Mouse (Mus musculus): Measurements from ENCODE around the gene Cda. TPM values are rescaled to one million over a fixed set of nuclear protein-coding genes. Genes with fewer than 3 reads are reported as not detected.
A peak's percentile ranks its signal among the peaks of the same experiment; 100 is the strongest.

The Cda gene
- total RNA-seq, 2 experiments from 2014 or later, result 1.9 to 3.2 TPM

- H3K27ac ChIP-seq, result peak overlapping the region; percentile 91; the same call in 1 of the 2 replicates
- peak overlapping the region; percentile 78 for H3K4me3 ChIP-seq
- no peak for DNase-seq (ENCODE audit: low spot score in 2 of 2)
- no peak for TF ChIP-seq CTCF (conservative IDR thresholded peaks at IDR 0.05)
Observed at GRCm38 (mm10) chr4:138393703-138394102, 25.9 kb upstream of the Cda start.

- H3K27ac ChIP-seq, result no peak overlapping the region
- H3K4me3 ChIP-seq, result no peak overlapping the region
- DNase-seq (ENCODE audit: low spot score in 2 of 2), result no peak
- TF ChIP-seq CTCF (conservative IDR thresholded peaks at IDR 0.05), result no peak
Observed at GRCm38 (mm10) chr4:138383789-138384188, 16.0 kb upstream of the Cda start.

- no peak for DNase-seq (ENCODE audit: low spot score in 2 of 2)
- peak; percentile 69 for TF ChIP-seq CTCF (conservative IDR thresholded peaks at IDR 0.05)
- H3K27ac ChIP-seq, result no peak overlapping the region
- H3K4me3 ChIP-seq, result no peak overlapping the region
Observed at GRCm38 (mm10) chr4:138382462-138382861, 14.7 kb upstream of the Cda start.

GRCm38 (mm10) chr4:138380132-138380689 lies 12.4 kb upstream of the Cda start:
- Histone ChIP-seq H3K4me3 (no peak overlapping the region), H3K27ac (peak overlapping the region; percentile 46; the same call in 1 of the 2 replicates)
- TF ChIP-seq CTCF (conservative IDR thresholded peaks at IDR 0.05), result no peak
- no peak for DNase-seq (ENCODE audit: low spot score in 2 of 2)

- peak; percentile 63 to 67 for DNase-seq (ENCODE audit: low spot score in 2 of 2)
- TF ChIP-seq CTCF (conservative IDR thresholded peaks at IDR 0.05), result peak; percentile 85
- Histone ChIP-seq H3K27ac (peak overlapping the region; percentile 46; the same call in 1 of the 2 replicates), H3K4me3 (no peak overlapping the region)
Observed at GRCm38 (mm10) chr4:138379091-138379840, 11.5 kb upstream of the Cda start.

GRCm38 (mm10) chr4:138377526-138377925 lies 9.7 kb upstream of the Cda start:
- H3K4me3 ChIP-seq, result no peak overlapping the region
- H3K27ac ChIP-seq, result no peak overlapping the region
- DNase-seq (ENCODE audit: low spot score in 2 of 2), result peak in 1 of 2 experiments; percentile 48
- TF ChIP-seq CTCF (conservative IDR thresholded peaks at IDR 0.05), result no peak

- no peak overlapping the region for H3K4me3 ChIP-seq
- peak; percentile 24; the same call in 1 of the 2 replicates for TF ChIP-seq CTCF (conservative IDR thresholded peaks at IDR 0.05)
Observed at GRCm38 (mm10) chr4:138375117-138375516, 7.3 kb upstream of the Cda start.

GRCm38 (mm10) chr4:138370996-138371516 lies 3.3 kb upstream of the Cda start:
- Histone ChIP-seq H3K4me3 (no peak overlapping the region), H3K27ac (no peak overlapping the region)
- DNase-seq (ENCODE audit: low spot score in 2 of 2), result no peak
- TF ChIP-seq CTCF (conservative IDR thresholded peaks at IDR 0.05), result no peak

More at GRCm38 (mm10) chr4:138375117-138375516, 7.3 kb upstream of the Cda start:
- no peak overlapping the region for H3K27ac ChIP-seq
- DNase-seq (ENCODE audit: low spot score in 2 of 2), result no peak

- H3K4me3 ChIP-seq, result no peak overlapping the region
- H3K27ac ChIP-seq, result no peak overlapping the region
- DNase-seq (ENCODE audit: low spot score in 2 of 2), result no peak
- no peak for TF ChIP-seq CTCF (conservative IDR thresholded peaks at IDR 0.05)
Observed at GRCm38 (mm10) chr4:138368498-138369260, 887 bp upstream of the Cda start.

GRCm38 (mm10) chr4:138366561-138366960 lies 1.2 kb downstream of the Cda start:
- no peak for DNase-seq (ENCODE audit: low spot score in 2 of 2)
- Histone ChIP-seq H3K27ac (no peak overlapping the region), H3K4me3 (no peak overlapping the region)
- no peak for TF ChIP-seq CTCF (conservative IDR thresholded peaks at IDR 0.05)

- TF ChIP-seq CTCF (conservative IDR thresholded peaks at IDR 0.05), result no peak
- no peak for DNase-seq (ENCODE audit: low spot score in 2 of 2)
- Histone ChIP-seq H3K4me3 (no peak overlapping the region), H3K27ac (no peak overlapping the region)
Observed at GRCm38 (mm10) chr4:138363511-138363910, 4.3 kb downstream of the Cda start.

- no peak overlapping the region for H3K27ac ChIP-seq
- no peak for TF ChIP-seq CTCF (conservative IDR thresholded peaks at IDR 0.05)
Observed at GRCm38 (mm10) chr4:138362883-138363282, 4.9 kb downstream of the Cda start.

GRCm38 (mm10) chr4:138361370-138361821 lies 6.4 kb downstream of the Cda start:
- peak in 1 of 2 experiments; percentile 46 for DNase-seq (ENCODE audit: low spot score in 2 of 2)
- peak overlapping the region; percentile 68 for H3K27ac ChIP-seq
- TF ChIP-seq CTCF (conservative IDR thresholded peaks at IDR 0.05), result no peak
- no peak overlapping the region for H3K4me3 ChIP-seq

More at GRCm38 (mm10) chr4:138362883-138363282, 4.9 kb downstream of the Cda start:
- no peak overlapping the region for H3K4me3 ChIP-seq
- DNase-seq (ENCODE audit: low spot score in 2 of 2), result no peak
